Comparison of ENCODE assay signal across 8 mouse cellular contexts in genomic region chr16:11253898-11254722, GRCm38 (mm10). TPM values are rescaled to one million over a fixed set of nuclear protein-coding genes. Genes with fewer than 3 reads are reported as not detected.
A peak's percentile ranks its signal among the peaks of the same experiment; 100 is the strongest.
DNase-seq lines count a peak whose midpoint lies in the region; ATAC-seq and TF ChIP-seq lines count a peak whose summit lies in the region.

Gspt1 (minus strand) TSS chr16:11254325.

- peaks cover 20% of the 10 kb centered on the region for H3K4me1 ChIP-seq in forebrain, embryonic 10.5 days
- peaks cover 16% of the 10 kb centered on the region for H3K4me1 ChIP-seq in heart, embryonic 15.5 days (replicated peaks)
- peaks cover 3 to 9% of the 10 kb centered on the region in 2 experiments; a peak in 3 of 4 replicates for H3K4me1 ChIP-seq in liver, embryonic 14.5 days (replicated peaks; ENCODE audit: control insufficient read depth in 2 of 2, insufficient read depth in 2 of 2, low read length in 1 of 2)
- H3K4me1 ChIP-seq in neural tube, embryonic 11.5 days (ENCODE audit: control insufficient read depth, insufficient read depth, low read length): peaks cover 10% of the 10 kb centered on the region
- H3K4me1 ChIP-seq in stomach, postnatal 0 days (replicated peaks; ENCODE audit: control insufficient read depth, insufficient read depth): no peaks in the 10 kb centered on the region; the same call in 1 of the 2 replicates

- DNase-seq in CD8-positive naive resting alpha-beta T cell, adult 2 months (ENCODE audit: low read depth in 2 of 2, low spot score in 2 of 2): peak; percentile 96 to 97
- DNase-seq in c-Kit-positive CD71-negative TER-119-negative erythroid progenitor cells, embryonic 14.5 days (ENCODE audit: low read depth): peak; percentile 96
- DNase-seq in forebrain, embryonic 10.5 days (ENCODE audit: extremely low spot score, low spot score): peak; percentile 99
- DNase-seq in kidney, postnatal 25 days: peak; percentile 98 to 99
- peak; percentile 98 for DNase-seq in liver, embryonic 14.5 days (ENCODE audit: low read depth in 3 of 3, low spot score in 3 of 3)
- DNase-seq in neural tube, embryonic 11.5 days (ENCODE audit: low spot score): peak; percentile 99
- peak; percentile 98 for DNase-seq in stomach, postnatal 0 days (ENCODE audit: low spot score)

- H3K36me3 ChIP-seq in forebrain, embryonic 10.5 days (replicated peaks): peaks cover 10% of the 10 kb centered on the region
- no peaks in the 10 kb centered on the region for H3K36me3 ChIP-seq in heart, embryonic 15.5 days
- H3K36me3 ChIP-seq in liver, embryonic 14.5 days (replicated peaks; ENCODE audit: control insufficient read depth, insufficient read depth, low read depth): no peaks in the 10 kb centered on the region; the same call in 1 of the 2 replicates
- no peaks in the 10 kb centered on the region for H3K36me3 ChIP-seq in neural tube, embryonic 11.5 days (ENCODE audit: control insufficient read depth, insufficient read depth, low read length)
- H3K36me3 ChIP-seq in stomach, postnatal 0 days (ENCODE audit: control insufficient read depth, insufficient read depth, low read length): no peaks in the 10 kb centered on the region

- peak within 1 kb of the TSS; percentile 99 for H3K4me3 ChIP-seq in forebrain, embryonic 10.5 days
- H3K4me3 ChIP-seq in heart, embryonic 15.5 days: peak within 1 kb of the TSS; percentile 100
- H3K4me3 ChIP-seq in liver, embryonic 14.5 days (ENCODE audit: insufficient read depth in 1 of 2, low read depth in 2 of 2, low read length in 2 of 2): peak within 1 kb of the TSS; percentile 86 to 87
- H3K4me3 ChIP-seq in neural tube, embryonic 11.5 days (ENCODE audit: low read depth, low read length): peak within 1 kb of the TSS; percentile 99
- H3K4me3 ChIP-seq in stomach, postnatal 0 days (ENCODE audit: low read depth, low read length): peak within 1 kb of the TSS; percentile 99

- H3K27ac ChIP-seq in forebrain, embryonic 10.5 days: peak within 1 kb of the TSS; percentile 96
- H3K27ac ChIP-seq in heart, embryonic 15.5 days: peak within 1 kb of the TSS; percentile 97
- H3K27ac ChIP-seq in liver, embryonic 14.5 days: peak within 1 kb of the TSS; percentile 86
- peak within 1 kb of the TSS; percentile 87 for H3K27ac ChIP-seq in neural tube, embryonic 11.5 days (ENCODE audit: low read depth, low read length)
- peak within 1 kb of the TSS; percentile 97 for H3K27ac ChIP-seq in stomach, postnatal 0 days (replicated peaks)

- no peak for TF ChIP-seq CTCF in liver, embryonic 14.5 days (IDR thresholded peaks at IDR 0.05; ENCODE audit: low read depth)
- no peak; the same call in 1 of the 2 replicates for TF ChIP-seq CTCF in stomach, postnatal 0 days (IDR thresholded peaks at IDR 0.05; ENCODE audit: low read depth)

- H3K27me3 ChIP-seq in forebrain, embryonic 10.5 days (ENCODE audit: poor library complexity, severe bottlenecking): no peaks in the 10 kb centered on the region
- no peaks in the 10 kb centered on the region for H3K27me3 ChIP-seq in heart, embryonic 15.5 days
- H3K27me3 ChIP-seq in liver, embryonic 14.5 days (ENCODE audit: control insufficient read depth, insufficient read depth, low read length): no peaks in the 10 kb centered on the region
- no peaks in the 10 kb centered on the region for H3K27me3 ChIP-seq in neural tube, embryonic 11.5 days (ENCODE audit: control insufficient read depth, insufficient read depth, low read length)
- H3K27me3 ChIP-seq in stomach, postnatal 0 days (ENCODE audit: control insufficient read depth, insufficient read depth, low read length): no peaks in the 10 kb centered on the region

- H3K9me3 ChIP-seq in forebrain, embryonic 10.5 days: no peaks in the 10 kb centered on the region
- H3K9me3 ChIP-seq in heart, embryonic 15.5 days (replicated peaks): no peaks in the 10 kb centered on the region
- H3K9me3 ChIP-seq in liver, embryonic 14.5 days (ENCODE audit: control insufficient read depth, low read length): no peaks in the 10 kb centered on the region
- H3K9me3 ChIP-seq in neural tube, embryonic 11.5 days (ENCODE audit: control insufficient read depth, low read length): no peaks in the 10 kb centered on the region
- H3K9me3 ChIP-seq in stomach, postnatal 0 days (ENCODE audit: control insufficient read depth, low read length): no peaks in the 10 kb centered on the region

- no peak for TF ChIP-seq EP300 in liver, embryonic 14.5 days (IDR thresholded peaks at IDR 0.05; ENCODE audit: low read depth)
- no peak for TF ChIP-seq EP300 in stomach, postnatal 0 days (optimal IDR thresholded peaks at IDR 0.05)

- peak within 1 kb of the TSS; percentile 99 for H3K9ac ChIP-seq in heart, embryonic 15.5 days
- H3K9ac ChIP-seq in liver, embryonic 14.5 days (replicated peaks): peak within 1 kb of the TSS; percentile 90
- H3K9ac ChIP-seq in neural tube, embryonic 11.5 days (ENCODE audit: low read length): peak within 1 kb of the TSS; percentile 94
- H3K9ac ChIP-seq in stomach, postnatal 0 days (ENCODE audit: low read length): peak within 1 kb of the TSS; percentile 95

- H3K4me2 ChIP-seq in heart, embryonic 15.5 days: peak within 1 kb of the TSS; percentile 77
- H3K4me2 ChIP-seq in liver, embryonic 14.5 days (ENCODE audit: low read depth): peak within 1 kb of the TSS; percentile 95
- H3K4me2 ChIP-seq in neural tube, embryonic 11.5 days (ENCODE audit: low read depth): peak within 1 kb of the TSS; percentile 79
- peak within 1 kb of the TSS; percentile 85 for H3K4me2 ChIP-seq in stomach, postnatal 0 days (replicated peaks; ENCODE audit: low read depth)

- WGBS in forebrain, embryonic 10.5 days: under 1% methylated on average over 76 of the region's 76 CpGs
- WGBS in heart, embryonic 15.5 days: under 1% methylated on average over 74 of the region's 76 CpGs
- WGBS in liver, embryonic 14.5 days (ENCODE audit: insufficient replicate concordance): under 1% methylated on average over 73 of the region's 76 CpGs
- WGBS in neural tube, embryonic 11.5 days: under 1% methylated on average over 65 of the region's 76 CpGs
- WGBS in stomach, postnatal 0 days: under 1% methylated on average over 55 of the region's 76 CpGs

- peak; percentile 94 for ATAC-seq in heart, embryonic 15.5 days (replicated peaks; ENCODE audit: insufficient number of reproducible peaks, insufficient read depth, low FRiP score, low read depth)
- ATAC-seq in liver, embryonic 14.5 days (ENCODE audit: insufficient read depth): peak; percentile 95
- peak; percentile 96 for ATAC-seq in neural tube, embryonic 11.5 days (ENCODE audit: insufficient read depth, low FRiP score, low TSS enrichment)
- peak; percentile 98 for ATAC-seq in stomach, postnatal 0 days (ENCODE audit: low FRiP score, low TSS enrichment)

RNA-seq across cellular contexts. Expression of gene Gspt1, which starts in this region (rescaled TPM):
- polyA plus RNA-seq in forebrain, embryonic 10.5 days (2016; fragmentation: Nextera tagmentation; extraction: Ambion mirVana): 93.2 and 98.4 TPM in 2 replicates
- 46.3 and 52.3 TPM in 2 replicates for polyA plus RNA-seq in heart, embryonic 15.5 days (2015; fragmentation: Nextera tagmentation; extraction: Ambion mirVana)
- polyA plus RNA-seq in liver, embryonic 14.5 days (2012; rRNA removed): 29.3 and 36.1 TPM in 2 replicates
- polyA plus RNA-seq in liver, embryonic 14.5 days (2014; fragmentation: Nextera tagmentation; extraction: Ambion mirVana): 44.4 and 48.5 TPM in 2 replicates
- 101 and 103 TPM in 2 replicates for polyA plus RNA-seq in neural tube, embryonic 11.5 days (2014; fragmentation: Nextera tagmentation; extraction: Ambion mirVana)
- 44.6 and 46.4 TPM in 2 replicates for polyA plus RNA-seq in stomach, postnatal 0 days (2015; fragmentation: Nextera tagmentation; extraction: Ambion mirVana)

Comparison
In these comparisons a context has a peak if more than half of its experiments do, and no peak if none do; other contexts are left out.
1. Peak in every context shown above with its lines: DNase-seq, ATAC-seq, H3K4me3 ChIP-seq and H3K27ac ChIP-seq.